Mouse (Mus musculus): ENCODE results near the gene Tmcc3. TPM values are rescaled to one million over a fixed set of nuclear protein-coding genes. Genes with fewer than 3 reads are reported as not detected.

Gene Tmcc3
- polyA plus RNA-seq, 1 experiment from 2014 or later, result 42.9 TPM

DNA sequence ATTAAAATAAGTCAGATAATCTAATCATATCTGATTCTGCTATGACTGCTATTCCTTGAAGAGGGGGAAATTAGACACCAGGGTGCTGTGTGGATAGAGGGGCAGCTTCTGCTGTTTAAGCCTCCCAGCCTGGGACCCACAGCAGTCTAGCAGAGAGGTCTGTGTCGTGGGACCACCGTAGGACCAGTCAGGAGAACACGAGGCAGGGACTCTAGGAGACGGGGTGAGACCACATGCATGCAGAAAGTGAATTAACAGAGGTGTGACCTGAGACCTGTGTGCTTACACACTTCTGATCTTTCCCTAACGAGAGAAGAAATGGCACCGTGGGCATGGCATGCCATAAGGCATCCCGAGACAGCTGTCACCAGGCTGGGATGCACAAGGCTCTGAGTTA, 189.1 kb downstream of the Tmcc3 start:
- Histone ChIP-seq H3K4me3 (ENCODE audit: inconsistent target) (no peak overlapping the region), H3K79me2 (ENCODE audit: inconsistent target) (no peaks in the 10 kb centered on the region), H3K27ac (no peak overlapping the region), H3K36me3 (ENCODE audit: inconsistent target) (peaks cover 6% of the 10 kb centered on the region; the same call in 1 of the 2 replicates)
- 98% methylated on average over 7 of the region's 7 CpGs for whole genome bisulfite sequencing (ENCODE audit: missing documents)

DNA sequence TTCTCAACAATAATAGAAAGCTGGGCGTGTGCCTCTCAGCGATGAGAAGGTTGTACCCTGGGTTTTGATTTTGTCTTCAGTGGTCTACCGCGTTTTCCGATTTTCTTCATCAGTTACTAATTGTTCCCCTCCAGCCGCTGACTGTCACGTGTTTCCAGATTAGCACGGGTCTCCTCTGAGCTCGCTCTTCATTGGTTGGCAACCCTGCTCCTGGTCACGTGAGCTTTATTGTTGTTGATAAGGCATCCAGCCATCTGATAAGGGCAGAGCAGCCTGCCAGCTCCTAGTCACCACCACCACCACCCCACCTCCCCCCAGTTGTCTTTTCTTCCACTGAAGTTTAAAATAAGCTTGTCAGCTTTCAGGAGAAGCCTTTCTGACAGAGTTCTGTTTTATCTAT, 190.0 kb downstream of the Tmcc3 start:
- WGBS (ENCODE audit: missing documents), result 88% methylated on average over 10 of the region's 10 CpGs
- Histone ChIP-seq H3K4me3 (ENCODE audit: inconsistent target) (no peak overlapping the region), H3K27ac (no peak overlapping the region), H3K36me3 (ENCODE audit: inconsistent target) (peaks cover 6% of the 10 kb centered on the region; the same call in 1 of the 2 replicates), H3K79me2 (ENCODE audit: inconsistent target) (no peaks in the 10 kb centered on the region)

DNA sequence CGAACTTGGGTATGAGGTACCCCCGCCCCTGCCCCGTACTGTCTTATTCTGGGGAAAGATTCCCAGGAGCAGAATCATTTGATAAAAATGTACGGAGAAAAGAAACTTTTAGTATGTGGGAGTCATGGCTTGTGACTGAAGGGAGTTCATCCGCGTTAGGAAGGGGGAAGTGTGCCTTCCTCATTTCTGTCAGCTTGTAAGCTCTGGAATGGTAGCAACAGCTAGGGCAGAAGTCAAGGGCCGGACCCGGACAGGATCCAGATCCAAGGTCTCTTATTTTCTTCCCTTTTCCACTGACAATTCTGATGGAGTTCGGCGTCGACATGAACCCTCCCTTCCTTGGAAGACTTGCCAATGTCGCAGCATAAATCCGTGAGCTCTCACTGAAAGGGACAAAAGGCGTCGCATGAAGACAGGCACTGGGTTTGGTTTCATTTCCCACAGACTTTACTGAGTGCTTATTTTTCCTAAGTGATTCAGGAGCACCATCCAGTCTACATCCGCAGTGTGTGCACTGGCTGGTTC, 193.6 kb downstream of the Tmcc3 start:
- Histone ChIP-seq H3K36me3 (ENCODE audit: inconsistent target) (no peaks in the 10 kb centered on the region), H3K27ac (peak overlapping the region; percentile 50), H3K79me2 (ENCODE audit: inconsistent target) (no peaks in the 10 kb centered on the region), H3K4me3 (ENCODE audit: inconsistent target) (no peak overlapping the region)
- WGBS (ENCODE audit: missing documents), result 51% methylated on average over 16 of the region's 16 CpGs

DNA sequence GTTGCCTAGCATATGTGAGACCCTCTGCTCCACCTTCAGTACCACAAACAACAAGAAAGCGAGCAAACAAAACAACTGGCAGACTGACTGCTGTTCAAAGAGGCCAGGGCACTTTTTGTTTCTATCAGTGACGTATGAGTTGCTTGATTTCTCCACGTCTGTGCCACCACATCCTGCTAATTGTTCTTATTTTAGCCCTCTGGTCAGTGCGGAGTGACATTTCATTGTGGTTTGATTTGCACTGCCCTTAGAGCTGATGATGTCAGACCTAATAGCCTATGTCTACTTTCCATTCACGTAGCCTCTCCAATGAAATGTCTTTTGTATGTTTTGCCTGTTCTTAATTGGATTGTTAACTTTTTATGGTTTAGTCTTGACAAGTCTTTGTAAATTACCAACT, 197.1 kb downstream of the Tmcc3 start:
- Histone ChIP-seq H3K27ac (no peak overlapping the region), H3K4me3 (ENCODE audit: inconsistent target) (no peak overlapping the region), H3K36me3 (ENCODE audit: inconsistent target) (no peaks in the 10 kb centered on the region), H3K79me2 (ENCODE audit: inconsistent target) (no peaks in the 10 kb centered on the region)
- WGBS (ENCODE audit: missing documents), result 45% methylated on average over 5 of the region's 5 CpGs

DNA sequence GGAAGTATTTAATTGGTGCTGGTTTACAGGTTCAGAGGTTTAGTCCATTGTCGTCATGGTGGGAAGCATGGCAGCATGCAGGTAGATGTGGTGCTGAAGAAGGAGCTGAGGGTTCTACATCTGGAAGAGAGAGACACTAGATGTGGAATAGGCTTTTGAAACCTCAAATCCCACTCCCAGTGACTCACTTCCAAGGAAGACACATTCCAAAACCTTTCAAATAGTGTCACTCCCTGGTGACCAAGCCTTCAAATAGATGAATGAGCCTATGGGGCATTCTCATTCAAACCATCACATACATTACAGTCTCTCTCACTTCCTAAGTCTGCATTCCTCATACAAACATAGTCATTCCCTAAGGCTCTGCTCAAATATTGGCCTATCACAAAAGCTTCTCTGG, 201.0 kb downstream of the Tmcc3 start:
- no peak overlapping the region for H3K4me3 ChIP-seq (ENCODE audit: inconsistent target)
- no peaks in the 10 kb centered on the region for H3K79me2 ChIP-seq (ENCODE audit: inconsistent target)
- WGBS (ENCODE audit: missing documents), result 80% methylated on average over 1 of the region's 1 CpGs
- H3K36me3 ChIP-seq (ENCODE audit: inconsistent target), result no peaks in the 10 kb centered on the region
- H3K27ac ChIP-seq, result no peak overlapping the region

DNA sequence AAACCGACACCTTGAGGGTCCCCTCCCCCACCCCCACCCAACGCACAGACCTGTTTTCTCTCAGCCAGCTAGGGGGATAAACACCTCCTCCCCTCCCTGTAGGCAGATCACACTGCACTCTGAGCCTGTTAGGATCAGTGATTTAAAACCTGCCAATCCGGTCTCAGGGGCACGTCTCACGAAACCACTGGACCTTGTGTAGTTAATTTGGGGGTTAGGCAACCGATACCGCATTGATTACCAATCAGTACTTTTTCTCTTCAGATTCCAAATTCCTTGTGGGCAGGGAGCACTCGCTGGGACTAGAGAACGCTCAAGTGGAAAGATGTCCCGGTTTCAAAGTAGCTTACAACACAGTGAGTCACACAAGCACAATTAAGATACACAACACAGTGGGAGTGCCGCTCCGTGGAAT, 202.3 kb downstream of the Tmcc3 start:
- 23% methylated on average over 10 of the region's 12 CpGs for WGBS (ENCODE audit: missing documents)
- Histone ChIP-seq H3K27ac (no peak overlapping the region), H3K36me3 (ENCODE audit: inconsistent target) (no peaks in the 10 kb centered on the region; the same call in 1 of the 2 replicates), H3K79me2 (ENCODE audit: inconsistent target) (no peaks in the 10 kb centered on the region), H3K4me3 (ENCODE audit: inconsistent target) (no peak overlapping the region)

DNA sequence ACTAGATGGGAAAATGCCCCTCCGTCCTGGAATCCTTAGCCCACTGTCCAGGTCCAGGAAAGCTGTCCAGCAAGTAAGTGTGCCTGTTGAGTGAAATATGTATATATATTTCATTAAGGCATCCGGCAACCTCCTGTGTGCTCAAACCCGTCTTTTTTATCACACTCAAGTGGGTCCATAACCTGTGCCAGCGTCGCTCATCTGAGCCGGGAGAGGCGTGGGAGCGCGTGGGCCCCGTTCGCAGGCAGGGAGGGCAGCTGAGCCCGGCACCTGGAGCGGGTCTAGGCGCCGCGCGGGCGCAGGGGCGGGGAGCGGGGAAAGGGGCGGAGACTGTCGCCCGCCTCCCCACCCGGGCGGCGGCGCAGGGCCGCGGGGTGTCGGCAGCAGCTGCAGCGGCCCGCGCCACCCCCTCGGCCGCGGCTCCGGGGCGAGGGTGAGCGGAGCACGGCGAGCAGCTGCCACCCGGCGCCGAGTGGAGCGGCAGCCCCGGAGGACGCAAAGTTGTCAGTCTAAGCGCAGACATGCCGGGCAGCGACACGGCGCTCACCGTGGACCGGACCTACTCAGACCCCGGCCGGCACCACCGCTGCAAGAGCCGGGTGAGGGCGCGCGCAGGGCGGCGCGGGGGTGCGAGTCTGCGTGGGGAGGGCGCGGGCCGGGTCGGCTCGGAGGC, 202.9 kb downstream of the Tmcc3 start:
- Histone ChIP-seq H3K4me3 (ENCODE audit: inconsistent target) (no peak overlapping the region), H3K36me3 (ENCODE audit: inconsistent target) (no peaks in the 10 kb centered on the region; the same call in 1 of the 2 replicates), H3K79me2 (ENCODE audit: inconsistent target) (no peaks in the 10 kb centered on the region), H3K27ac (no peak overlapping the region)
- 2% methylated on average over 67 of the region's 71 CpGs for WGBS (ENCODE audit: missing documents)

DNA sequence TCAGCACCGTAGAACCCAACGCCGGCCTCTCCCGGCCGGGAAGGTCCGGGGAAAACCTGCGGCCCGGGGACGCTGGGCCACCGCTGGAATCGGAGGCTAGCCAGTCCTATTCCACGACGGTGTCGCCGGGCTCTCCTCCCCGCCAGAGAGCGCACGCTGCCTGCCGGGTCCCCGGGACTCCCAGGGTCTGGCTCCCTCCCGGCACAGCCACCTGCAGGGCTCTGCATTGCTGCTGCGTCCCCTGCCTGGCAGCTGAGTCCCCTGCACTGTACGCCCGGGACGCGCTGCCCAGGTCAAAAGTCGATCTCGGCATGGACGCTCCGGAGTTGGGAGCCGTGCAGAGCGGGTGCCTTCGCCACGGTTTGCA, 203.4 kb downstream of the Tmcc3 start:
- no peaks in the 10 kb centered on the region; the same call in 1 of the 2 replicates for H3K36me3 ChIP-seq (ENCODE audit: inconsistent target)
- WGBS (ENCODE audit: missing documents), result under 1% methylated on average over 33 of the region's 34 CpGs
- peak overlapping the region; percentile 20; the same call in 1 of the 2 replicates for H3K4me3 ChIP-seq (ENCODE audit: inconsistent target)
- H3K27ac ChIP-seq, result no peak overlapping the region
- no peaks in the 10 kb centered on the region for H3K79me2 ChIP-seq (ENCODE audit: inconsistent target)

DNA sequence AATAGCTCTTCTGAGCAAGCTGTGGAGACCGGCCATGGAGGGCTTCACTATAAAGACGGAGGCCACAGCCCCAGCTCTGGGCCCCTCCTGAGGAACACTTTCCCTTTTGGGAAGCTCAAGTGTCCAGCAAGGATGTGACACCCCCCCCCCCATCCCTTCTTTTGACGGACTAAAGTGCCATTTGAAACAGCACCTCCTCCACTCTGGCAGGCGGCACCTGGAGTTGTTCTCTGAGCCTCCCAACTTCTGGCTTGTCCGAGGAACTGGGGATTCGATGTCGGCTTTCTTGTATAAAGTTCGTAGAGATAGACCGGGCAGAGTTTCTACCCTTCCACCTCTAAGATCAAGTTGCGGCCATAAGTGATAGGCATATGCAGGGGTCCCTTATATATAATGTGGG, 203.8 kb downstream of the Tmcc3 start:
- no peak overlapping the region for H3K27ac ChIP-seq
- peak overlapping the region; percentile 20; the same call in 1 of the 2 replicates for H3K4me3 ChIP-seq (ENCODE audit: inconsistent target)
- no peaks in the 10 kb centered on the region; the same call in 1 of the 2 replicates for H3K36me3 ChIP-seq (ENCODE audit: inconsistent target)
- 10% methylated on average over 10 of the region's 10 CpGs for WGBS (ENCODE audit: missing documents)
- H3K79me2 ChIP-seq (ENCODE audit: inconsistent target), result no peaks in the 10 kb centered on the region

DNA sequence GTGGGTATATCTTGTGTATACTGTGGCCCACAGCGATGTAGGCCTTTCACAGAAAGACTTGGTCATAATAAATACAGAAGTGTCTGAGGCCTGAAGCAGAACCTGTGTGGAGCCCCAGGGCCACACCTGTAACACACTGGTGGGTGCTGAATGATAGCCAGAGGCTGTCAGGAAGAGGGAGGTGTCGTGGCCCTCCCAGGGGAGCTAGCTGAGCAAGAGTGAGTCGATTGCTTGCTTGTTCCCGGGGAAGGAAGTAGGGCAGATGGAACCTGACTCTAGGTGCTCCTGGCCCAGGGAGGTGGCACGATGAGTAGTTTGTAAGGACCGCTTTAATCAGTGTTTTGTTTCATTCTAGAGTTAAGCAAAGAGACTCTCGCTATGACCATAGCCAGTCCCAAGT, 208.1 kb downstream of the Tmcc3 start:
- Histone ChIP-seq H3K36me3 (ENCODE audit: inconsistent target) (no peaks in the 10 kb centered on the region; the same call in 1 of the 2 replicates), H3K4me3 (ENCODE audit: inconsistent target) (no peak overlapping the region), H3K79me2 (ENCODE audit: inconsistent target) (no peaks in the 10 kb centered on the region), H3K27ac (no peak overlapping the region)
- 79% methylated on average over 7 of the region's 7 CpGs for WGBS (ENCODE audit: missing documents)

DNA sequence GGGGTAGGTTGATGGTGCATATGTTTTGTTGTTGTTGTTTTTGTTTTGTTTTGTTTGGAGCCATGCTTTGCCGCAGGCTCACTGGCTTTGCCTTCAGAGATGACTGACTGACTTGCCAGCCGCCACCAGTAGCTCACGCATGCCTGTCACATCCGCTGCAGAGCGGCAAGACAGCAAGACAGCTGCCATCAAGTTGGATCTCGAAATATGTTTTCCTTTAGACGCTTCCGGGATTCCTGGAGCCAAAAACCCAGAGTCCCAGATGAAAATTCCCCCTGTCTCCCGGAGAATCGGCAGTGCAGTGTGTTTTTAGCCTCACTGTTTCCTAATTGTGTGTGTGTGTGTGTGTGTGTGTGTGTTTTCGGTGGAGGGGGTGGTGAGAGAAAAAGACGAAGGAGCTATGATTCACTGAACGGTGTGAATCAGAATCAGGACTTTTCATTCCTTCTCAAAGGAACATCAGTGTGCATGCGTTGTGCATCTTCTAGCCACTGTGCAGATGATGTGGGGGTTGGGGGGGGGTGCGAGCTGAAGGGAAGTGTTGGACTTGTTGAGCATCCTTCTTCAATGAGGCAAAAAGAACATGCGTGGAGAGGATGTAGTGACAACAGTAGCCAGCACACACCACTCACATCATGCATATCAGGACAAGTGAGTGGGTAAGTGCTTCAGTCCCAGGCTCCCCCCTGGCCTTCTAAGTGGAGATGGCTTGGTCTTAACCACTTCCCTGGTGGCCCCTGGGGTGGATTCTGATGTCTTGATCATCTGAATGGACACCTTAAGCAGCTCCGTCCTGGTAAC, 208.8 kb downstream of the Tmcc3 start:
- H3K79me2 ChIP-seq (ENCODE audit: inconsistent target), result no peaks in the 10 kb centered on the region
- no peak overlapping the region for H3K4me3 ChIP-seq (ENCODE audit: inconsistent target)
- 78% methylated on average over 14 of the region's 17 CpGs for WGBS (ENCODE audit: missing documents)
- H3K36me3 ChIP-seq (ENCODE audit: inconsistent target), result no peaks in the 10 kb centered on the region; the same call in 1 of the 2 replicates
- no peak overlapping the region for H3K27ac ChIP-seq

DNA sequence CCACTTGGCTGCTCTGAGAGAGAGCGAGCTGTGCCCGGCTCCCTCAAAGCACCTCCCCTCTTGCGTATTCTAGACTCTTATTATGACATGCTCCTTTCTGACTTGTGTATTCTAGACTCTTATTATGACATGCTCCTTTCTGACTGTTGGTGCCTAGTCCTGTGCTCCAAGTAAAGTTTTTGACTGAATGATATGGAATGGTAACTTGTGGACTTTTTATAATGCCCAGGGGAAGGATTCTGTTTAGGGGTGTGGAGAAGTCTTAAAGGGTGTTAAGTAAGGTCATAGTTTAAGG, 209.3 kb downstream of the Tmcc3 start:
- 85% methylated on average over 3 of the region's 3 CpGs for WGBS (ENCODE audit: missing documents)
- H3K36me3 ChIP-seq (ENCODE audit: inconsistent target), result no peaks in the 10 kb centered on the region; the same call in 1 of the 2 replicates
- no peaks in the 10 kb centered on the region for H3K79me2 ChIP-seq (ENCODE audit: inconsistent target)
- H3K27ac ChIP-seq, result no peak overlapping the region
- H3K4me3 ChIP-seq (ENCODE audit: inconsistent target), result no peak overlapping the region

DNA sequence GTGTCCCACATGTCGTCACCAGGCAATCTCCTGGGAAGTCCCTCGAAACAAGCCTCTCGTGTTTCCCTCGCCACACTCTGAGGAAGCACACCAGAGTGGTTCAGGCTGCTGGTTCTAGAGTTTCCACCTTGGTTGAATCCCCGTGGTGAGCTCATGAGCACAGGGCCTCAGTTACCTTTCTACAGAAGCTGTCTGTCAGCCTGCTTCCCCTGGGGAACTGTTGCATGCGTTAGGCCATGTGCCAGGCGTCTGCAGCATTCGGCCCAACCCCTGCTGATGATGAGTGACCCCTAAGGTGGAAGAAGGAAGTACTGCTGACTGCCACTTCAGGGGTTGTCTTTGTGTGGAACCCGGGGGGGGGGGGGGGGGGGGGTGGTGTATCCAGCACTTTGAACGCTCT, 210.0 kb downstream of the Tmcc3 start:
- WGBS (ENCODE audit: missing documents), result 54% methylated on average over 8 of the region's 10 CpGs
- Histone ChIP-seq H3K4me3 (ENCODE audit: inconsistent target) (no peak overlapping the region), H3K27ac (no peak overlapping the region), H3K79me2 (ENCODE audit: inconsistent target) (no peaks in the 10 kb centered on the region), H3K36me3 (ENCODE audit: inconsistent target) (no peaks in the 10 kb centered on the region; the same call in 1 of the 2 replicates)

DNA sequence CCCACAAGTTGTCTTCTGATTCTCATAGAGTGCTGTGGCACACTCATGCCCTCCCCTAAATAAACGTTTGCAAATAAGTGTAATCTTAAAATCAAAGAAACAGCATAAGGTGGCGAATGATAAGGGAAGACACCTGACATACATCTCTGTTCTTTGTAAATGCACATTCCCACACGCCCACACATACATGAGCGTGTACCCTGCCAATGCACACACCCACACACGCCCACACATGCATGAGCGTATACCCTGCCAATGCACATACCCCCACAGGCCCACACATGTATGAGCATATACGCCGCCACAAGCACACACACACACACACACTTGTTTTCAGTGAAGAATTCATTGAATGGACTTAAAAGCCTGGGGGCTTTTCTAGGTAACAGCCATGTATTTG, 211.5 kb downstream of the Tmcc3 start:
- Histone ChIP-seq H3K36me3 (ENCODE audit: inconsistent target) (no peaks in the 10 kb centered on the region; the same call in 1 of the 2 replicates), H3K27ac (no peak overlapping the region), H3K79me2 (ENCODE audit: inconsistent target) (no peaks in the 10 kb centered on the region), H3K4me3 (ENCODE audit: inconsistent target) (no peak overlapping the region)
- 97% methylated on average over 8 of the region's 8 CpGs for WGBS (ENCODE audit: missing documents)

DNA sequence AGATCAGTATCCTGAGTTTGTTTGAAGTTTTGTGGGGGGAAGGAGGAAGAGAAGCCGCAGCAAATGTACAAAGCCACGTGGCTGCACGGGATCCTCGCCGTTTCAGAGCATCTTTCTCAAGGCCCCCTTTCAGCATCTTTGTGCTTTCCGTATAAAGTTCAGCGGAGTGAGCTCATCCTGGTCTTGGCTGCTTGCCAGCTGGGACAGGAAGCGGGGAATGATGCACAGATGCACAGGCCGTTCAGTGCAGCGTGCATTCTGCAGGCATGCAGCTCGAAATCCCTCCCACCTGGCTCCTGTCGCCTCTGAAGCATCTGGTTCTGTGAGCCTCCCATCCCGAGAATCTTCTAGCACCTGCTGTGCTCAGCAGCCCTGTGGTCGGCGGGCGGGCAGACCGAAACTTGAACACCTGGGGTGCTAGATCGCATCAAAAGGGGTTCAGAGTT, 212.0 kb downstream of the Tmcc3 start:
- no peak overlapping the region for H3K4me3 ChIP-seq (ENCODE audit: inconsistent target)
- H3K36me3 ChIP-seq (ENCODE audit: inconsistent target), result no peaks in the 10 kb centered on the region; the same call in 1 of the 2 replicates
- H3K79me2 ChIP-seq (ENCODE audit: inconsistent target), result no peaks in the 10 kb centered on the region
- H3K27ac ChIP-seq, result no peak overlapping the region
- 77% methylated on average over 18 of the region's 18 CpGs for WGBS (ENCODE audit: missing documents)
